Mouse (Mus musculus) bone marrow macrophage, adult 2 months (primary cell): ENCODE data around the gene Gadd45b.

Source experiments
- CTCF ChIP-seq: IDR thresholded peaks from 2 replicates; pipeline ENCODE4 v1.5.1; 2012; ENCODE audit warnings: low read depth, mild to moderate bottlenecking, low read length, moderate library complexity
- POLR2A ChIP-seq: IDR thresholded peaks from 2 replicates; pipeline ENCODE4 v1.6.1; 2012; ENCODE audit warnings: mild to moderate bottlenecking, low read depth, low read length, borderline replicate concordance

- no peak for TF ChIP-seq POLR2A
- TF ChIP-seq CTCF, result no peak
These were observed 34.8 kb upstream of the Gadd45b start for GRCm38 (mm10) chr10:80895100-80895499.
